Mouse (Mus musculus) layer of hippocampus, adult 2 months (tissue): ENCODE measurements around the gene Kirrel3. TPM values are rescaled to one million over a fixed set of nuclear protein-coding genes. Genes with fewer than 3 reads are reported as not detected.

ENCODE experiments used
- DNase-seq, 2 experiments: peaks; one replicate each; pipeline ENCODE4 v3.0.0; 2022; ENCODE audit warnings: low spot score in 2 of 2
- H3K27ac ChIP-seq: fragments of 200-600 bp; 2 replicates; pipeline ENCODE4 v1.8.1; 2022
- H3K4me3 ChIP-seq: fragments of 200-600 bp; 2 replicates; pipeline ENCODE4 v1.8.1; 2022; ENCODE audit warnings: mild to moderate bottlenecking
- CTCF ChIP-seq: fragments of 200-600 bp; conservative IDR thresholded peaks from 2 replicates; pipeline ENCODE4 v1.8.1; 2022; ENCODE audit warnings: antibody characterized with exemption, mild to moderate bottlenecking, moderate library complexity
- total RNA-seq, 2 experiments: library from RNA; stranded (reverse); gene quantifications; 2 replicates each; pipeline ENCODE4 v1.2.3; 2021

Kirrel3 gene
- total RNA-seq, 2 experiments from 2014 or later: 55.6 to 57.5 TPM

GRCm38 (mm10) chr9:34484665-34485064 is 1.0 kb upstream of the Kirrel3 start:
- TF ChIP-seq CTCF: no peak
- no peak for DNase-seq
- Histone ChIP-seq H3K27ac (no peak overlapping the region), H3K4me3 (no peak overlapping the region)

- Histone ChIP-seq H3K27ac (peak overlapping the region; percentile 93), H3K4me3 (peak overlapping the region; percentile 89)
- no peak for TF ChIP-seq CTCF
- no peak for DNase-seq
These were observed 2.6 kb downstream of the Kirrel3 start for GRCm38 (mm10) chr9:34488267-34488666.

DNA sequence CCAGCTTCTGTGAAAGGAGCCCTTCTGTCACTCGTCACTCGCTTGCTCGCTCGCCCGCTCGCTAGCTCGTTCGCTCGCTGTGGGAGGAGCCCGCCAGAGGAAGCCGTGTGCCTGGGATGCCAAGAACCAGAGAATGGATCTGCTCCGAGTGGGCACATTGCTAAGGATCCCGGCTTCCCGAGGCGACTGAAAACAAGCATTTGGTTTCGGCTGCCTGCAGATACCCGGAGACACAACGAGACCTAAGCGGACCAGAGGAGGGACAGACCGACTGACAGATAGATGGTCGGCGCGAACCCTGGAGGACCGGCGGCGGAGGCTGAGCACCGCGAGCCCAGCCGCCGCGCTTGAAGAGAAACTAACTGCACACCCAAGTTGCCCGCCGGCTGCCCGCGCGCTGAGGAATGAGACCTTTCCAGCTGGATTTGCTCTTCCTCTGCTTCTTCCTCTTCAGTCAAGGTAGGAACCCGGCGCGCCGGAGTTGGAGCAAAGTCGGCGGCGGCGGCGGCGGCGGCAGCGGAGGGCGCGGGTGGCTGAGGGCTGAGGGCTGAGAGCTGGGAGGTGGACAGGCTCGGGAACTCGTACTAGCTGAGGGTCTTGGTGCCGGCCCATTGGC is 3.1 kb downstream of the Kirrel3 start:
- no peak; the same call in 1 of the 2 replicates for TF ChIP-seq CTCF
- peak; percentile 80 to 81 for DNase-seq
- H3K27ac ChIP-seq: peak overlapping the region; percentile 93
- H3K4me3 ChIP-seq: peak overlapping the region; percentile 89

- TF ChIP-seq CTCF: no peak
- Histone ChIP-seq H3K4me3 (peak overlapping the region; percentile 89), H3K27ac (peak overlapping the region; percentile 93)
- DNase-seq: no peak
These were observed 3.6 kb downstream of the Kirrel3 start for GRCm38 (mm10) chr9:34489316-34489710.

GRCm38 (mm10) chr9:34489760-34490159 is 4.1 kb downstream of the Kirrel3 start:
- Histone ChIP-seq H3K4me3 (peak overlapping the region; percentile 89), H3K27ac (peak overlapping the region; percentile 93)
- TF ChIP-seq CTCF: no peak
- DNase-seq: no peak

DNA sequence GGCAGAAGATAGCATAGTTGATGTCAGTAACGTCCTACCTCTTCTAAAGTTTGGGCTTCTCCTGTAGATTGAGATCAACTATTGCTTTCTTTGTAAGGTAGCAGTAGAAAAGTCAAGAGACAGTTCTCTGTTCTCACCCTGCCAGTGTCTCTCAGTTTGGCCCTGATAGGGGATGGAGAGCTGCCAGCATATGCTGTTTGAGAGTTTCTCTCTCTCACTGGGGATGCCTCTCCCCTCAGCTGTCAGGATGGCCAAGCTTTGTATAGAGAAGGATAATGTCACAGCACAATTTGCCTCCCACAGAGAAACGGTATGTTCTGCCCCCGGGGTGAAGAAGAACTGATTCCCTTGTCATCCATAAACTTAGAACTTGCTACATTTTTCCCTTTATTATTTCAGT is 6.4 kb downstream of the Kirrel3 start:
- H3K4me3 ChIP-seq: no peak overlapping the region

GRCm38 (mm10) chr9:34493571-34493970 is 7.9 kb downstream of the Kirrel3 start:
- DNase-seq: no peak
- peak; percentile 50 for TF ChIP-seq CTCF
- H3K4me3 ChIP-seq: no peak overlapping the region
- no peak overlapping the region for H3K27ac ChIP-seq

More for the DNA sequence above, 6.4 kb downstream of the Kirrel3 start:
- no peak overlapping the region for H3K27ac ChIP-seq
- DNase-seq: no peak
- no peak for TF ChIP-seq CTCF

GRCm38 (mm10) chr9:34498126-34498525 is 12.4 kb downstream of the Kirrel3 start:
- no peak overlapping the region for H3K27ac ChIP-seq
- DNase-seq: no peak
- no peak for TF ChIP-seq CTCF
- no peak overlapping the region for H3K4me3 ChIP-seq

GRCm38 (mm10) chr9:34498651-34499050 is 13.0 kb downstream of the Kirrel3 start:
- no peak overlapping the region for H3K4me3 ChIP-seq
- DNase-seq: peak; percentile 80 to 89

GRCm38 (mm10) chr9:34507164-34507563 is 21.5 kb downstream of the Kirrel3 start:
- peak; percentile 9; the same call in 1 of the 2 replicates for TF ChIP-seq CTCF
- H3K27ac ChIP-seq: no peak overlapping the region
- no peak overlapping the region for H3K4me3 ChIP-seq
- DNase-seq: peak in 1 of 2 experiments; percentile 35

More at GRCm38 (mm10) chr9:34498651-34499050, 13.0 kb downstream of the Kirrel3 start:
- peak; percentile 95 for TF ChIP-seq CTCF
- H3K27ac ChIP-seq: peak overlapping the region; percentile 23; the same call in 1 of the 2 replicates

GRCm38 (mm10) chr9:34518861-34519260 is 33.2 kb downstream of the Kirrel3 start:
- Histone ChIP-seq H3K4me3 (no peak overlapping the region), H3K27ac (peak overlapping the region; percentile 7; the same call in 1 of the 2 replicates)
- no peak for DNase-seq
- no peak for TF ChIP-seq CTCF

DNA sequence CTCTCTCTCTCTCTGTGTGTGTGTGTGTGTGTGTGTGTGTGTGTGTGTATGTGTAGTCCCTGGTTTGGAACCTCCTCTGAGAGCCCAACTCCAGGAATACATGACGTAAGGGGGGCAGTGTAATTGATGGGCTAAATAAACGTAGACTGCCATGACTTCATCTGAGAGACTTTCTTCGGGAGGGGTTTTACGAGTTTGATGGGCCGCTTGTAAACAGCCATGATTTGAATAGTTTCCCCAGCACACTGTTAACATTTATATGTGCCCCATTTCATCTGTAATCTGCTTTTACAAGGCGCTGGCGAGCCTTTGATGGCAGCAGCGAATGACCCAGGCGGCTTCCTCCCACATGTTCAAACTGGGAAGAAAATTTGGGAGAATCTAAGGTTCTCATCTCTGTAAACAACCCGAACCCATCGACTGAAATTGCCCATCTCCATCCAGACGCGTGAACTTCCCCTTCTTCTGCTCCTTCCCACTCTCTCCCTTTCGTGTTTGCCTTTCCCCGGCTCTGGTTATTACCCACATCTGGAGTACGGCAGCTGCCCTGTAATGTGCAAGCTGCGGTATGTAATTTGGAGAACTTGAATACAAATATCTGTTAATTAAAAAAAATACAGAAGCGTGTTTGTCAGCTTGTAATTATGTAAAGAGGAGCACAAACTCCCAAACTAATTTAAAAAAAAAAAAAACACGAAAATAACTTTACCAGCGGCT is 34.7 kb downstream of the Kirrel3 start:
- no peak for TF ChIP-seq CTCF
- DNase-seq: no peak
- no peak overlapping the region for H3K4me3 ChIP-seq
- H3K27ac ChIP-seq: no peak overlapping the region

DNA sequence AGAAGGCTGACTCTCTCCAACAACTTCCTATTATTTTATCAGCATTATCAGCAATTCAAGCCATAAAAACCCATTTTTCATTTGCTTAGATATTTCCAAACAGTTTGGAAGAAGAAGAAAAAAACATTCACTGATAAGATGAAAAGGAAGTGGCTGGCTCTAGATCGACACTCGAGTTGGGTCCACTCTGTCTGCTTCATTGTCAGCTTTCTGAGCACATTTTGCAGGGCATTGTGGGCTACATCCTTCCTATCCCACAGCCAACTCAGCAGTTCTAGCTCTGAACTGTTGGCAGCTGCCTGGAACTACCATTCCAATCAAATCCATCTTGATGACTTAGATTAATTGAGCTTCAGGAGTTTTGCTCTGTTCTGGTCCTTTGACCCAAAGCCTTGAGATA is 40.0 kb downstream of the Kirrel3 start:
- DNase-seq: no peak
- Histone ChIP-seq H3K4me3 (no peak overlapping the region), H3K27ac (no peak overlapping the region)
- TF ChIP-seq CTCF: no peak
